Mouse (Mus musculus) lung, adult 2 months (tissue): ENCODE data around the gene Olfr816.

Source experiments
- CTCF ChIP-seq: fragments of 200-500 bp; IDR thresholded peaks from 2 replicates; pipeline ENCODE4 v1.5.1; 2011; ENCODE audit warnings: mild to moderate bottlenecking, low read length, control low read depth; ENCODE audit not compliant: insufficient read depth
- POLR2A ChIP-seq: fragments of 200-500 bp; IDR thresholded peaks from 2 replicates; pipeline ENCODE4 v1.6.1; 2011; ENCODE audit warnings: low read depth, mild to moderate bottlenecking, control low read depth, low read length, borderline replicate concordance; ENCODE audit errors: extremely low read depth

DNA sequence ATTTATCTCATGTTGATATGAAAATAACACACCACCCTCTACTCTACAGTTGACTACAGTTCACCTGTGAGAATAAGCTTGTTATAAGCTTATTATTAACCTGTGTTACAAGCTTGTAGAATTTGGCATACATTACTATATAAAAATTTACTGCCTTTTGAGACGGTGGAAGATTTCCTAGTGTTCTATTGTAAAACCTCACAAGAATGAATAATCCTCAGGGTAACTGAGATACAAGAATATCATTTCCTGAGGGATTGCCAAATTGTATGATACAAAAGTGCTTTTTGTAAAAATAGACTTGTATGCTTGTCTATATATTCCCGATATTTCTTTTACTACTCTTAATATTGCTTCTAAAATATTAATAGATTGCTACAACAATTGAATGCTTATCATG is 33.6 kb upstream of the Olfr816 start, which contains the start of gene Olfr818:
- TF ChIP-seq CTCF (no peak), POLR2A (no peak)
